Mouse (Mus musculus) brain, embryonic 14.5 days (tissue): ENCODE results near the gene Pim3.
"Not testable (repeated sequence)": the region's sequence is repeated elsewhere in the genome, so short reads cannot be mapped to it uniquely, and the experiment has no call there.

Experiments used
- CTCF ChIP-seq: fragments of 200-500 bp; IDR thresholded peaks from 2 replicates; pipeline ENCODE4 v1.5.1; 2012; ENCODE audit warnings: inconsistent platforms, mild to moderate bottlenecking, moderate library complexity, borderline replicate concordance; ENCODE audit not compliant: insufficient read depth, insufficient read length; ENCODE audit errors: extremely low read depth
- POLR2A ChIP-seq: fragments of 200-500 bp; IDR thresholded peaks from 2 replicates; pipeline ENCODE4 v1.6.1; 2012; ENCODE audit warnings: mild to moderate bottlenecking, inconsistent platforms, borderline replicate concordance; ENCODE audit not compliant: poor library complexity, insufficient read depth, insufficient read length, severe bottlenecking; ENCODE audit errors: extremely low read depth

DNA sequence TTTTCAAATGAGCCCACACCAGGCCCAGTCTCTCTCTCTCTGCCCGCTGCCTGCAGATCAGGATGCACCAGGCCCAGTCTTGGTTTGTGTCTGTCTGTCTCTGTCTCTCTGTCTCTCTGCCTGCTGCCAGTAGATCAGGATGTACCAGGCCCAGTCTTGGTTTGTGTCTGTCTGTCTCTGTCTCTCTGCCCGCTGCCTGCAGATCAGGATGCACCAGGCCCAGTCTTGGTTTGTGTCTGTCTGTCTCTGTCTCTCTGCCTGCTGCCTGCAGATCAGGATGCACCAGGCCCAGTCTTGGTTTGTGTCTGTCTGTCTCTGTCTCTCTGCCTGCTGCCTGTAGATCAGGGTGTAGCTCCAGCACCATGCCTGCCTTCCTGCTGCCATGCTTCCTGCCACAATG lies 48.1 kb upstream of the Pim3 start:
- TF ChIP-seq CTCF, POLR2A: not testable (repeated sequence)
